Mouse (Mus musculus): Measurements from ENCODE around the gene Ghr.

Ghr gene

GRCm38 (mm10) chr15:3536309-3536900, 46.9 kb downstream of the Ghr start:
- no peak for DNase-seq (ENCODE audit: low spot score in 2 of 2)

GRCm38 (mm10) chr15:3514027-3514426, 69.3 kb downstream of the Ghr start:
- DNase-seq (ENCODE audit: low spot score in 2 of 2) = no peak

- no peak for DNase-seq (ENCODE audit: low spot score in 2 of 2)
These were observed 70.9 kb downstream of the Ghr start for GRCm38 (mm10) chr15:3512380-3512779.

- no peak for DNase-seq (ENCODE audit: low spot score in 2 of 2)
These were observed 71.6 kb downstream of the Ghr start for GRCm38 (mm10) chr15:3511639-3512171.

- peak in 1 of 2 experiments; percentile 18 for DNase-seq (ENCODE audit: low spot score in 2 of 2)
These were observed 74.2 kb downstream of the Ghr start for GRCm38 (mm10) chr15:3509089-3509488.

- no peak for DNase-seq (ENCODE audit: low spot score in 2 of 2)
These were observed 76.0 kb downstream of the Ghr start for GRCm38 (mm10) chr15:3507329-3507728.

GRCm38 (mm10) chr15:3504700-3505099, 78.6 kb downstream of the Ghr start:
- DNase-seq (ENCODE audit: low spot score in 2 of 2) = no peak

GRCm38 (mm10) chr15:3501683-3502082, 81.6 kb downstream of the Ghr start:
- peak in 1 of 2 experiments; percentile 21 for DNase-seq (ENCODE audit: low spot score in 2 of 2)

- no peak for DNase-seq (ENCODE audit: low spot score in 2 of 2)
These were observed 84.3 kb downstream of the Ghr start for GRCm38 (mm10) chr15:3499020-3499419.

GRCm38 (mm10) chr15:3497946-3498580, 85.2 kb downstream of the Ghr start:
- no peak for DNase-seq (ENCODE audit: low spot score in 2 of 2)

GRCm38 (mm10) chr15:3490868-3491267, 92.4 kb downstream of the Ghr start:
- no peak for DNase-seq (ENCODE audit: low spot score in 2 of 2)

GRCm38 (mm10) chr15:3490011-3490410, 93.3 kb downstream of the Ghr start:
- no peak for DNase-seq (ENCODE audit: low spot score in 2 of 2)

- no peak for DNase-seq (ENCODE audit: low spot score in 2 of 2)
These were observed 94.1 kb downstream of the Ghr start for GRCm38 (mm10) chr15:3489180-3489579.

- DNase-seq (ENCODE audit: low spot score in 2 of 2) = no peak
These were observed 94.7 kb downstream of the Ghr start for GRCm38 (mm10) chr15:3488601-3489000.

- DNase-seq (ENCODE audit: low spot score in 2 of 2) = no peak
These were observed 96.6 kb downstream of the Ghr start for GRCm38 (mm10) chr15:3486691-3487090.

GRCm38 (mm10) chr15:3485367-3485766, 97.9 kb downstream of the Ghr start:
- DNase-seq (ENCODE audit: low spot score in 2 of 2) = no peak

GRCm38 (mm10) chr15:3483451-3483850, 99.8 kb downstream of the Ghr start:
- no peak for DNase-seq (ENCODE audit: low spot score in 2 of 2)

- no peak for DNase-seq (ENCODE audit: low spot score in 2 of 2)
These were observed 114.1 kb downstream of the Ghr start for GRCm38 (mm10) chr15:3469230-3469629.

- DNase-seq (ENCODE audit: low spot score in 2 of 2) = no peak
These were observed 116.7 kb downstream of the Ghr start for GRCm38 (mm10) chr15:3466608-3467007.

GRCm38 (mm10) chr15:3464754-3465153, 118.5 kb downstream of the Ghr start:
- DNase-seq (ENCODE audit: low spot score in 2 of 2) = no peak

GRCm38 (mm10) chr15:3456543-3456942, 126.7 kb downstream of the Ghr start:
- DNase-seq (ENCODE audit: low spot score in 2 of 2) = no peak

- no peak for DNase-seq (ENCODE audit: low spot score in 2 of 2)
These were observed 127.7 kb downstream of the Ghr start for GRCm38 (mm10) chr15:3455572-3455971.

GRCm38 (mm10) chr15:3452080-3452752, 131.1 kb downstream of the Ghr start:
- DNase-seq (ENCODE audit: low spot score in 2 of 2) = no peak

All from urinary bladder, postnatal 36 days (tissue).